Mouse (Mus musculus) myocyte (in vitro differentiated cells): ENCODE measurements around the gene Gmnn.

Source experiments
- E2F4 ChIP-seq: IDR thresholded peaks from one replicate; pipeline ENCODE4 v1.6.1; 2011; ENCODE audit warnings: mild to moderate bottlenecking, control low read depth, moderate library complexity; ENCODE audit not compliant: insufficient read depth
- MYOG ChIP-seq, 3 experiments: IDR thresholded peaks; one replicate each; pipeline ENCODE4 v1.6.1; 2011; ENCODE audit warnings: control low read depth in 2 of 3, low read depth in 2 of 3, mild to moderate bottlenecking in 2 of 3; ENCODE audit not compliant: insufficient read length in 2 of 3, control insufficient read depth in 1 of 3, insufficient read depth in 1 of 3
- POLR2A ChIP-seq: IDR thresholded peaks from one replicate; pipeline ENCODE4 v1.6.1; 2011; ENCODE audit warnings: low read depth, mild to moderate bottlenecking, control low read depth, moderate library complexity; ENCODE audit not compliant: insufficient read length
- TCF12 ChIP-seq: IDR thresholded peaks from one replicate; pipeline ENCODE4 v1.6.1; 2011; ENCODE audit warnings: mild to moderate bottlenecking, control low read depth; ENCODE audit not compliant: poor library complexity, insufficient read depth, severe bottlenecking
- USF1 ChIP-seq: IDR thresholded peaks from one replicate; pipeline ENCODE4 v1.6.1; 2011; ENCODE audit warnings: low read depth, mild to moderate bottlenecking, control low read depth, moderate library complexity

GRCm38 (mm10) chr13:24760351-24760870, 1.3 kb downstream of the Gmnn start:
- TF ChIP-seq E2F4 (no peak), TCF12 (no peak), POLR2A (no peak), USF1 (no peak), MYOG (IDR thresholded peaks at IDR 0.05; ENCODE audit: control insufficient read depth in 1 of 3, insufficient read depth in 1 of 3, insufficient read length in 2 of 3, low read depth in 2 of 3) (no peak)
